Mouse (Mus musculus): Measurements from ENCODE around the gene Shroom3.

GRCm38 (mm10) chr5:92967143-92967542, 283.9 kb downstream of the Shroom3 start:
- no peak for TF ChIP-seq CTCF (IDR thresholded peaks at IDR 0.05; ENCODE audit: low read depth, low read length)
- TF ChIP-seq POLR2A (IDR thresholded peaks at IDR 0.05; ENCODE audit: borderline replicate concordance, low read depth, low read length) = no peak

Data from bone marrow macrophage, adult 2 months (primary cell).